8 mouse cellular contexts compared by ENCODE assay signal in genomic region chr16:91314114-91314775, GRCm38 (mm10). TPM values are rescaled to one million over a fixed set of nuclear protein-coding genes. Genes with fewer than 3 reads are reported as not detected.
A peak's percentile ranks its signal among the peaks of the same experiment; 100 is the strongest.
DNase-seq lines count a peak whose midpoint lies in the region; ATAC-seq lines count a peak whose summit lies in the region.

No protein-coding gene starts in this region.

- no peak overlapping the region for H3K4me3 ChIP-seq in heart, embryonic 13.5 days
- H3K4me3 ChIP-seq in liver, embryonic 12.5 days = no peak overlapping the region
- no peak overlapping the region for H3K4me3 ChIP-seq in neural tube, embryonic 11.5 days (ENCODE audit: low read depth, low read length)

- peaks cover 80% of the 10 kb centered on the region for H3K27me3 ChIP-seq in heart, embryonic 13.5 days (replicated peaks)
- H3K27me3 ChIP-seq in liver, embryonic 12.5 days (replicated peaks) = peaks cover 64% of the 10 kb centered on the region
- H3K27me3 ChIP-seq in neural tube, embryonic 11.5 days (ENCODE audit: control insufficient read depth, insufficient read depth, low read length) = peaks cover 70% of the 10 kb centered on the region

- no peaks in the 10 kb centered on the region for H3K9me3 ChIP-seq in heart, embryonic 13.5 days
- H3K9me3 ChIP-seq in liver, embryonic 12.5 days (replicated peaks) = no peaks in the 10 kb centered on the region
- no peaks in the 10 kb centered on the region for H3K9me3 ChIP-seq in neural tube, embryonic 11.5 days (ENCODE audit: control insufficient read depth, low read length)

- H3K9ac ChIP-seq in heart, embryonic 13.5 days = peak overlapping the region; percentile 56; the same call in 1 of the 2 replicates
- no peak overlapping the region for H3K9ac ChIP-seq in liver, embryonic 12.5 days
- H3K9ac ChIP-seq in neural tube, embryonic 11.5 days (ENCODE audit: low read length) = no peak overlapping the region

- peak overlapping the region; percentile 42 for H3K4me2 ChIP-seq in heart, embryonic 13.5 days
- H3K4me2 ChIP-seq in liver, embryonic 12.5 days = 0 out of 2 replicates have a peak overlapping the region, but pooled peaks have one; percentile 3
- H3K4me2 ChIP-seq in neural tube, embryonic 11.5 days (ENCODE audit: low read depth) = no peak overlapping the region

- no peak; the same call in 1 of the 2 replicates for ATAC-seq in heart, embryonic 13.5 days (ENCODE audit: extremely low read depth, insufficient number of reproducible peaks, low FRiP score, low TSS enrichment)
- ATAC-seq in liver, embryonic 12.5 days = no peak
- ATAC-seq in neural tube, embryonic 11.5 days (ENCODE audit: insufficient read depth, low FRiP score, low TSS enrichment) = no peak

- no peaks in the 10 kb centered on the region for H3K36me3 ChIP-seq in heart, embryonic 13.5 days
- H3K36me3 ChIP-seq in liver, embryonic 12.5 days = no peaks in the 10 kb centered on the region
- no peaks in the 10 kb centered on the region for H3K36me3 ChIP-seq in neural tube, embryonic 11.5 days (ENCODE audit: control insufficient read depth, insufficient read depth, low read length)

- H3K4me1 ChIP-seq in heart, embryonic 13.5 days = peaks cover 5% of the 10 kb centered on the region; the same call in 1 of the 2 replicates
- no peaks in the 10 kb centered on the region for H3K4me1 ChIP-seq in liver, embryonic 12.5 days
- H3K4me1 ChIP-seq in neural tube, embryonic 11.5 days (ENCODE audit: control insufficient read depth, insufficient read depth, low read length) = 0 out of 2 replicates have a peak, but pooled peaks cover 7% of the 10 kb centered on the region

- no peak overlapping the region for H3K27ac ChIP-seq in heart, embryonic 13.5 days (replicated peaks)
- no peak overlapping the region for H3K27ac ChIP-seq in liver, embryonic 12.5 days
- no peak overlapping the region for H3K27ac ChIP-seq in neural tube, embryonic 11.5 days (ENCODE audit: low read depth, low read length)

- WGBS in heart, embryonic 13.5 days = 7% methylated on average over 19 of the region's 19 CpGs
- 7% methylated on average over 19 of the region's 19 CpGs for WGBS in liver, embryonic 12.5 days (ENCODE audit: insufficient replicate concordance)
- 8% methylated on average over 19 of the region's 19 CpGs for WGBS in neural tube, embryonic 11.5 days

- peak; percentile 22 for DNase-seq in CD4-positive helper T cell, adult 2 months (ENCODE audit: low read depth, low spot score)
- peak; percentile 26 for DNase-seq in c-Kit-negative CD71-positive TER-119-positive erythroid progenitor cells, embryonic 14.5 days (ENCODE audit: low read depth, low spot score)
- DNase-seq in fibroblast of lung, adult 2 months (ENCODE audit: low read depth) = peak; percentile 27
- DNase-seq in kidney, postnatal 25 days = peak; percentile 72 to 82
- DNase-seq in neural tube, embryonic 11.5 days (ENCODE audit: low spot score) = peak; percentile 82
- peak; percentile 49 for DNase-seq in telencephalon, adult 2 months (ENCODE audit: low read depth, low spot score)

RNA-seq across cellular contexts. Expression of gene Olig1, which starts 44.7 kb away (rescaled TPM):
- 0.15 TPM in 1 of 2 replicates, not detected in the other for polyA plus RNA-seq in heart, embryonic 13.5 days (2015; fragmentation: Nextera tagmentation; extraction: Ambion mirVana)
- not detected in 2 replicates for polyA plus RNA-seq in liver, embryonic 12.5 days (2016; fragmentation: Nextera tagmentation; extraction: Ambion mirVana)
- 0.31 and 0.45 TPM in 2 replicates for polyA plus RNA-seq in neural tube, embryonic 11.5 days (2014; fragmentation: Nextera tagmentation; extraction: Ambion mirVana)

RNA-seq across cellular contexts. Expression of gene Ifnar2, which starts 58.3 kb away (rescaled TPM):
- polyA plus RNA-seq in heart, embryonic 13.5 days (2015; fragmentation: Nextera tagmentation; extraction: Ambion mirVana) = 51.2 and 56.5 TPM in 2 replicates
- polyA plus RNA-seq in liver, embryonic 12.5 days (2016; fragmentation: Nextera tagmentation; extraction: Ambion mirVana) = 63.5 and 65.7 TPM in 2 replicates
- 30.0 and 32.9 TPM in 2 replicates for polyA plus RNA-seq in neural tube, embryonic 11.5 days (2014; fragmentation: Nextera tagmentation; extraction: Ambion mirVana)

Comparison
In these comparisons a context has a peak if more than half of its experiments do, and no peak if none do; other contexts are left out.
1. DNase-seq: peak in every context shown above with its lines; median percentile 82 in neural tube, embryonic 11.5 days; 77 in kidney, postnatal 25 days; 49 in telencephalon, adult 2 months; 27 in fibroblast of lung, adult 2 months; 26 in c-Kit-negative CD71-positive TER-119-positive erythroid progenitor cells, embryonic 14.5 days; 22 in CD4-positive helper T cell, adult 2 months.